Mouse (Mus musculus): ENCODE data around the gene C1ql3. TPM values are rescaled to one million over a fixed set of nuclear protein-coding genes. Genes with fewer than 3 reads are reported as not detected.

C1ql3 gene
- polyA plus RNA-seq, 1 experiment from 2014 or later, result 2.2 TPM

DNA sequence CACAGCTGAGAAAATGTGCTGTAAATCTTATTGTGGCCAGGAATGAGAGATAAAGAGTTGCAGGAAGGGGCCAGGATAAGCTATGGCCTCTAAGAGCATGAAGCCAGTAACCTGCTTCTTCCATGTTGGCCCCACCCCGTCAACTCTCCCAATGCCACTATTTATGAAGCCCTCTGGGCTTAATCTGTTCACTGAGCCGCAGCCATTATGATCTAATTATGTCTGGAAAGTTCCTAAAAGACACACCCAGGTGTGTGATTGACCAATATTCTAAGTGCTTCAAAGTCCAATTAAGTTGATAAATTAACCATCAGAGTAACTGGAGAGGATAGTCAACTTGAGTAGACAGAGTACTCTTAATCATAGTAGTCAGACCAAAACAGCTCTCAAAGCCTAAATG, 37.9 kb downstream of the C1ql3 start:
- Histone ChIP-seq H3K27ac (ENCODE audit: low read length) (no peak overlapping the region), H3K9me3 (replicated peaks; ENCODE audit: control insufficient read depth, low read length, poor library complexity, severe bottlenecking) (no peaks in the 10 kb centered on the region), H3K27me3 (ENCODE audit: control insufficient read depth, insufficient read depth, low read depth, low read length) (no peaks in the 10 kb centered on the region), H3K4me1 (ENCODE audit: control insufficient read depth, insufficient read depth, low read length) (no peaks in the 10 kb centered on the region), H3K36me3 (ENCODE audit: control insufficient read depth, insufficient read depth, low read length) (no peaks in the 10 kb centered on the region), H3K4me2 (ENCODE audit: low read length) (no peak overlapping the region), H3K9ac (ENCODE audit: low read depth, low read length) (no peak overlapping the region), H3K4me3 (ENCODE audit: low read depth, low read length) (no peak overlapping the region)
- 91% methylated on average over 2 of the region's 2 CpGs for WGBS
- ATAC-seq, result no peak

DNA sequence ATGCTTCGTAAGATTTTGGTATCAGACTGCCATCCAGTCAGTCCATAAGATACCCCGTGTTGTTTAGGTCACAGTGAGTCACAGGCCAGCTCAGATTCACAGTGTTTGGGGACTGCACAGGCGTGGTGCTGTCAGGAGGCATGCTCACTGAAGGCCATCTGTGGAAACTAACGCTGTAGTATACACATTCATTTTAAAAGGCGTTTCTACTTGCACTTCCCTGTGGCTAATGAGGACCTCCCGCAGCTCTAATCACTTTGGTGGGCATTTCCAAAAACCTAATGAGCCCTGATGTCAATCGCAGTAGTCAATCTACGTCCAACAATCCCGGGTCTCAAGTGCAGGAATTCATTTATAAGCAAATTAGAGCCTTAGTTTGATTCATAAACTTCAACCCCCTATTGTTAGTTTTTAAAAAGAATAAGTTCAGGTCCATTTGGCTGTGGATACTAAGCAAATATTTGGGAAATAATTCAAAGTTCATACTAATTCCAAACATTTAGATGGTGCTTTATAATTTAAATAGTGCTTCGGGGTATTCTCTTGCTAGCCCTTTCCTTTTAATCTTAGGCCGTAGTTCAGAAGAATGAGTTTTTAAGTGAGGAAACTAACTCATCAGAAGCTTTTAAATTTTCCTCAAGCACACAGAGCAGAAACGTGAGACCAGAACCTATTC, 41.4 kb downstream of the C1ql3 start:
- H3K4me2 ChIP-seq (ENCODE audit: low read length), result no peak overlapping the region
- WGBS, result 46% methylated on average over 12 of the region's 12 CpGs
- no peaks in the 10 kb centered on the region for H3K27me3 ChIP-seq (ENCODE audit: control insufficient read depth, insufficient read depth, low read depth, low read length)
- H3K9ac ChIP-seq (ENCODE audit: low read depth, low read length), result no peak overlapping the region
- no peak for ATAC-seq
- no peaks in the 10 kb centered on the region for H3K9me3 ChIP-seq (replicated peaks; ENCODE audit: control insufficient read depth, low read length, poor library complexity, severe bottlenecking)
- no peaks in the 10 kb centered on the region for H3K4me1 ChIP-seq (ENCODE audit: control insufficient read depth, insufficient read depth, low read length)
- no peak overlapping the region for H3K27ac ChIP-seq (ENCODE audit: low read length)
- no peaks in the 10 kb centered on the region for H3K36me3 ChIP-seq (ENCODE audit: control insufficient read depth, insufficient read depth, low read length)
- H3K4me3 ChIP-seq (ENCODE audit: low read depth, low read length), result no peak overlapping the region

GRCm38 (mm10) chr2:12956703-12957424, 54.7 kb downstream of the C1ql3 start:
- no peaks in the 10 kb centered on the region for H3K27me3 ChIP-seq (ENCODE audit: control insufficient read depth, insufficient read depth, low read depth, low read length)
- no peak for ATAC-seq
- no peaks in the 10 kb centered on the region for H3K4me1 ChIP-seq (ENCODE audit: control insufficient read depth, insufficient read depth, low read length)
- H3K4me3 ChIP-seq (ENCODE audit: low read depth, low read length), result no peak overlapping the region
- H3K4me2 ChIP-seq (ENCODE audit: low read length), result no peak overlapping the region
- no peaks in the 10 kb centered on the region for H3K9me3 ChIP-seq (replicated peaks; ENCODE audit: control insufficient read depth, low read length, poor library complexity, severe bottlenecking)
- H3K27ac ChIP-seq (ENCODE audit: low read length), result no peak overlapping the region
- no peaks in the 10 kb centered on the region for H3K36me3 ChIP-seq (ENCODE audit: control insufficient read depth, insufficient read depth, low read length)
- no peak overlapping the region for H3K9ac ChIP-seq (ENCODE audit: low read depth, low read length)

Other genes starting within 250 kb of the C1ql3 start
- gene Pter, start 87.8 kb downstream of the C1ql3 start, polyA plus RNA-seq (2015; fragmentation: Nextera tagmentation; extraction: Ambion mirVana), result 3.4 and 5.0 TPM in 2 replicates

Data from midbrain, embryonic 16.5 days (tissue).